Comparison of ENCODE assay signal across 28 mouse cellular contexts in the genomic region with DNA sequence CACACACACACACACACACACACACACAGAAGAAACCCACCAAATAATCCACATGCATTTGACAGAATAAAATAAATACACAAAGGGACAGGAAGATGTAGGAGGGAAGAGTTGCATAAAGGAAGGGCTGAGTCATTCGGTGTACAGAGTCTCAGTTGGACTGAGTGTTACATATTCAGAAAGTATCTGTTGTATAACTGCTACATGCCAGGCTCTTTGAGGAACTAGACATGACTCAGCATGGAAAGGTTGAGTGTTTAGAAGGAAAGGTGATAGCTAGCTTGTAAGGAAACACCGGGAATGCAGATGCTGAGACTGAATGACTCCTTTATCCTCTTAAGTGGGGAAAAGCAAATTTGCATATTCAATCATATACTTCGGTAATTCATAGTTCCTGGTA.
DNase-seq lines count a peak whose midpoint lies in the region; ATAC-seq and TF ChIP-seq lines count a peak whose summit lies in the region.
"Had no signal": no experiment of that assay in that cellular context is flagged by ENCODE, and none has a peak within 500 bp of the region (broad histone marks: within the 10 kb centered on the region; RNA-seq: fewer than 3 reads in every experiment).

No protein-coding gene starts in this region.

- H3K4me3 ChIP-seq in lung, adult 2 months (replicated peaks; ENCODE audit: extremely low read depth, low read depth, low read length), result no peak overlapping the region
- H3K4me3 ChIP-seq: embryonic facial prominence, embryonic 10.5 days; embryonic facial prominence, embryonic 15.5 days; forebrain, embryonic 13.5 days; hindbrain, embryonic 12.5 days; megakaryocyte, embryonic 14.5 days; midbrain, embryonic 13.5 days had no signal

- 30% methylated on average over 3 of the region's 3 CpGs for WGBS in lung, adult 2 months

- intact Hi-C loops in heart, postnatal 14 days (cut with DNase I), result no loop called here

- peak; percentile 98 for ATAC-seq in frontal cortex, adult (ENCODE audit: low TSS enrichment)
- ATAC-seq in hematopoietic stem cell, adult 5-6 weeks (replicated peaks in 1 of 2; ENCODE audit: insufficient read depth in 1 of 2, low FRiP score in 2 of 2, low TSS enrichment in 1 of 2, low read depth in 1 of 2, poor library complexity in 2 of 2, severe bottlenecking in 2 of 2), result peak; percentile 46 to 69; a peak in 3 of 4 replicates
- ATAC-seq: CD4-positive, CD25-positive, alpha-beta regulatory T cell, adult 4 months; forebrain, embryonic 13.5 days; intestine, embryonic 16.5 days; midbrain, embryonic 13.5 days; Patski had no signal

- no peaks in the 10 kb centered on the region for H3K4me1 ChIP-seq in lung, adult 2 months (ENCODE audit: control insufficient read depth, insufficient read depth, low read length)
- H3K4me1 ChIP-seq: embryonic facial prominence, embryonic 10.5 days; embryonic facial prominence, embryonic 15.5 days; hindbrain, embryonic 12.5 days; megakaryocyte, embryonic 14.5 days; midbrain, embryonic 13.5 days had no signal

- no peak for DNase-seq in frontal cortex, postnatal 36 days (ENCODE audit: low spot score in 2 of 2)
- DNase-seq in lung, postnatal 36 days, result peak; percentile 3
- DNase-seq in lung, adult 2 months, result no peak
- peak; percentile 57 for DNase-seq in NIH3T3 (ENCODE audit: low read depth)
- no peak for DNase-seq in heart, postnatal 14 days
- DNase-seq in gastrocnemius, adult 18-20 months (ENCODE audit: low spot score), result no peak
- DNase-seq: adrenal gland, postnatal 14 days; cerebellum, adult 18-20 months; cerebellum, postnatal 10 days; gastrocnemius, postnatal 10 days; kidney, adult 8-10 months; liver; lung, embryonic 14.5 days; lung, postnatal 4 days; right cerebral cortex, postnatal 14 days; thymus, adult 18-20 months; thymus, postnatal 25 days had no signal

- TF ChIP-seq POLR2A in lung, adult 2 months (IDR thresholded peaks at IDR 0.05; ENCODE audit: borderline replicate concordance, extremely low read depth, low read depth, low read length), result no peak

- no peak for TF ChIP-seq CTCF in lung, adult 2 months (IDR thresholded peaks at IDR 0.05; ENCODE audit: insufficient read depth, low read length)

Comparison
In these comparisons a context has a peak if more than half of its experiments do, and no peak if none do; other contexts are left out.
1. DNase-seq: peak in lung, postnatal 36 days (single experiment) and NIH3T3 (single experiment); none in frontal cortex, postnatal 36 days (0 of 2), lung, adult 2 months (single experiment), heart, postnatal 14 days (0 of 2) and gastrocnemius, adult 18-20 months (single experiment).